Mouse (Mus musculus) mouse trophoblast stem cell (cell line): ENCODE measurements around the gene Znhit1.
"Not testable (repeated sequence)": the region's sequence is repeated elsewhere in the genome, so short reads cannot be mapped to it uniquely, and the experiment has no call there.

ENCODE experiments used
- in situ Hi-C, 2 experiments: fragments of 300-500 bp; cut with MseI, MboI; formaldehyde crosslinking; loops; 2 replicates in 1 of 2; 3 replicates in 1 of 2; pipeline ENCODE4 v1.15.1; 2025

The Znhit1 gene

DNA sequence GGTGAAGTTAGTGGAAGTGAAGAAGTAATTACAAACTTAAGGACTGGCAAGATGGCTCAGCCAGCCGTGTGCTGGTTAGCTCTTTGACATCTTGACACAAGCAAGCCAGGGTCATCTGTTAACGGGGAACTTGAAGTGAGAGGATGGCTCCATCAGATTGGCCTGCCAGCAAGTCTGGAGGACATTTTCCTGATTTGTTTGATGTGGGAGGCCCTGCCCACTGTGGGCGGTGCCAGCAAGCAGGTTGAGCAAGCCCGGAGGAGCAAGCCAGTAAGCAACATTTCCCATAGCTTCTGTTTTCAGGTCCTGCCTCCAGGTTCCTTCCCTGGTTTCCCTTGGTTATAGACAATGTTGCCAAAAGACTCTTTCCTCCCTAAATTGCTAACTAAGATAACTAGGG is 32.2 kb downstream of the Znhit1 start:
- in situ Hi-C loops = no loop called here

GRCm38 (mm10) chr5:136953440-136953951 is 34.3 kb downstream of the Znhit1 start:
- in situ Hi-C loops = no loop called here

DNA sequence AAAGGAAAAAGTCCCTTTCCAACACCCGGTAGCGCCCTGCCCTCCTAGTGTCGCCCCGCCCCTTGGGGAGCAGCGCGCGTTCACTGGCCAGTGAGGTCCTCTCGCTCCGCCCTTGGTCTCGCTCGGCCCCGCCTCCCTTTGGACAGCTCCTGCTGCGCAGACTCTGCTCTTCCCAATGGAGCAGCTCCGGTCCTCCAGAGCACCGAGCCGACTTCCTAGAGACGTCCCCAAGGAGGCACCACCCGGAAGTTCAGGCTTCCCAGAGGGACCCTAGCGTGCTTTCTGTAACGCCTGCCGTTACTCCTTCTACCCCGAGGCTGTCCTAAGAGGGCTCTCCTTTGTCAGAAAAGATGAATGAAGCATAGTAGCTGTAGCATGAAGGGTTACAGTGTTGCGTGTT is 34.8 kb downstream of the Znhit1 start, which contains the start of gene Fis1:
TSS of gene Fis1 (plus strand) at position 261 of the 400 bp plus-strand sequence.
- in situ Hi-C loops = no loop called here

GRCm38 (mm10) chr5:136952153-136952552 is 35.7 kb downstream of the Znhit1 start:
- in situ Hi-C loops = no loop called here

DNA sequence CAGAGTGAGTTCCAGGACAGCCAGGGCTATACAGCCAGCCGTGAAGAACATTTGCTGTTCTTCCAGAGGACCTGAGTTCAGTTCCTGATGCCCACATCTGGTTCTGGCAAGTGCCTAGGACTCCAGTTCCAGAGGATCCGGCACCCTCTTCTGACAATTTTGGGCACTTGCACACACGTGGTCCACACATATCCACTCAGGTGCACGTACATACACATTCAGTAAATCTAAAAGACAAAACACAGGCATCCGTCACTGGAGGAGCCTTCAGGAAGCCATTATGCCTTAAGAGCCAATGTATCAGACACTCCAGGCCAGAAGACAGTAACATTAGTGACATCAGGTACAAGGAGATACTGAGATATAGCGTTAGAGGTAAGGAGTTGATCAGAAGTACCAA is 37.3 kb downstream of the Znhit1 start:
- in situ Hi-C loops = no loop called here

DNA sequence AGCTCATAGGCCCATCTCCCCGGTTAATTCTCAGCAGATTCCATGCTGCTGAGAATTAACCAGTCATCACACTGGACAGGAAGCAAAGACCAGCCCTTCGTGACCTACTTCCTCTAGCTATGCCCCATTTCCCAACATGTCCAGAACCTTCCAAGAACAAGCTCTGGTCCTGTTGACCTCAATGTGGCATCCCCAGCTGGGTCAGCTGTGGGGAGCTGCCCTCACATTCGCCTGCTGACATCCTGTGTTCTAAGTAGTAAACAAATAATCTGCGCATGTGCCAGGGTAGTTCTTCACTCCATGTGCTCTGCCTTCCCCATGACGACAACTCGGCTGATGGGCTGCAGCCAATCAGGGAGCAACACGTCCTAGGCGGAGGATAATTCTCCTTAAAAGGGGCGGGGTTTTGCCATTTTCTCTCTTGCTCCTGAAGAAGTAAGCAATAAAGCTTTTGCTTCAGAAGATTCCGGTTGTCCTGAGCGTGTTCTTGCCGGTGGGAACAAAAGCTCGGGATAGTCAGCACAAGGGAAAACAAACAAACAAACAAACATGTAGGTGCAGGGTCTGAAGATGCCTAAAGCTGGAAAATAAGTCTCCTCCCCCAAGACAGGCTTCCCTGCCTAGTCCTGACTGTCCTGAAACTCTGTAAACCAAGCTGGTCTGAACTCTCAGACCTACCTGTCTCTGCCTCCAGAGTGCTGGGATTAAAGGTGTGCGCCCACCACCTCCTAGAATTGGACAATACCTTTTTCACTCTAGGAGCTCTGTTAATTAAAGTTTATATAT is 38.1 kb downstream of the Znhit1 start:
- in situ Hi-C loops = not testable (repeated sequence)

DNA sequence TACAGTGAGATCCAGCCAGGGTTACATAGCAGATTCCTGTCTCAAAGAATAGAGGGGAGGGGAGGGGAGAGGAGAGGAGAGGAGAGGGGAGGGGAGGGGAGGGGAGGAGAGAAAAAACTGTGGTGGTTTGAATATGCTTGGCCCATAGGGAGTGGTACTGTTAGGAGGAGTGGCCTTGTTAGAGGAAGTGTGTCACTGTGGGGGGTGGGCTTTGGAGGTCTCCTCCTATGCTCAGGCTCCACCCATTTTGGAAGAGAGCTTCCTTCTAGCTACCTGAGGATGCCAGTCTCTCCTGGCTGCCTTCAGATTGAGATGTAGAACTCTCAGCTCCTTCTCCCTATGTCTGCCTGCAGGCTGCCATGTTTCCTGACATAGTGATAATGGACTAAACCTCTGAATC is 39.9 kb downstream of the Znhit1 start:
- in situ Hi-C loops = no loop called here

GRCm38 (mm10) chr5:136945084-136945483 is 42.7 kb downstream of the Znhit1 start:
- in situ Hi-C loops = no loop called here

GRCm38 (mm10) chr5:136943382-136943781 is 44.4 kb downstream of the Znhit1 start:
- in situ Hi-C loops = no loop called here

- in situ Hi-C loops = no loop called here
Observed at GRCm38 (mm10) chr5:136942781-136943180, 45.0 kb downstream of the Znhit1 start.

DNA sequence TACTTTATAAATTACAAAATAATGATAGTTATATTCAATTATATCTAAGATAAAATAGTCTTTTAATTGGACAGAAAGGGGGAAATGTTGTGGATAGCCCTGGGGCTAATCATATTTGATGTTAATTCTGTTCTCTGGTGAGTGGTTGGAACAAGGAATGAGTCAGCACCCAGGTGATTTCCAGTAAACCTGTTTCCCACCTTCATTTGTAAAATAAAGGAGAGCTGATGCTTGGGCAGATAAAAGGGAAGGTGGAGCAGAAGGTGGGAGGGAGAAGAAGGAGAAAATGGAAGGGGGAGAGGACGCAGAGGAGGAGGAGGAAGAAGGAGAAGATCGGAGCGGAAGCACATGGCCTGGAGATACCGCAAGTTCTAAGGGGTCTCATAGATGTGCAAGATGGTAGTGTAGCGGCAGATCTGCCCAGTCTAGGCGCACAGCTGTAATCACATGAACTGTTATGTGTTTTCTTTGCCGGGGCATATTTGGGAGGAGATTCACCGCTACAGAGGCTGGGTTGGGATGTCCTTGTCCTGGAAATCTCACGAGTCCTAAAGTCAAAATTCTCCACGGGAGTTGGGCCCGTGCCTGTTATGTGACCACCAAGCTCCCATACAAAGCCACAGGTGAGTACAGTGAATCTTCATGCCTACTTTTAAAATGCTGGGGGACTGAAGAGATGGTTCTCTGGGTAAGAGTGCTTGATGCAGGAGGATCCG is 46.8 kb downstream of the Znhit1 start:
- in situ Hi-C loops = no loop called here

- in situ Hi-C loops = not testable (repeated sequence)
Observed at GRCm38 (mm10) chr5:136940029-136940428, 47.8 kb downstream of the Znhit1 start.

GRCm38 (mm10) chr5:136939284-136939683 is 48.5 kb downstream of the Znhit1 start:
- in situ Hi-C loops = loop anchor here (5.0 kb wide), 1 partner anchor 33 kb away; no protein-coding TSS in a partner anchor

DNA sequence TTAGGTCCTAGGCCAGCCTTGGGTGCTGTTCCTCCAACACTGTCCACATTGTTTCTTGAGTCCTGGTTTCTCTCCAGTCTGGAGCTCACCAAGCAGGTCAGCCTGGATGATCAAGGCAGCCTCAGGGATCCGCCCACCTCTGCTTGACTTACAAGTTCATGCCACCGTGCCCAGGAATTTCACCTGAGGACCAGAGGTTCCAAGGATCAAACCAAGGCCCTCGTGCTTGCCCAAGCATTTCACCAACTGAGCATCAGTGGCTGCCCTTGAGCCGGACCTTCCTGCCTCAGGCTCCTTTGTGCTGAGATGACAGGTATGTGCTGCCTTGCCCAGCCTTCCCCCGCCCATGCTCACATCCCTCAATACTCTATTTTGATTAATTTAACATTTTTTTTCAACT is 50.2 kb downstream of the Znhit1 start:
- in situ Hi-C loops = loop anchor here (5.0 kb wide), 1 partner anchor 35 kb away; no protein-coding TSS in a partner anchor

- in situ Hi-C loops = loop anchor here (5.0 kb wide), 1 partner anchor 36 kb away; no protein-coding TSS in a partner anchor
Observed at GRCm38 (mm10) chr5:136936750-136937149, 51.1 kb downstream of the Znhit1 start.

GRCm38 (mm10) chr5:136935905-136936695 is 51.7 kb downstream of the Znhit1 start:
- in situ Hi-C loops = loop anchor here (5.0 kb wide), 1 partner anchor 36 kb away; no protein-coding TSS in a partner anchor

DNA sequence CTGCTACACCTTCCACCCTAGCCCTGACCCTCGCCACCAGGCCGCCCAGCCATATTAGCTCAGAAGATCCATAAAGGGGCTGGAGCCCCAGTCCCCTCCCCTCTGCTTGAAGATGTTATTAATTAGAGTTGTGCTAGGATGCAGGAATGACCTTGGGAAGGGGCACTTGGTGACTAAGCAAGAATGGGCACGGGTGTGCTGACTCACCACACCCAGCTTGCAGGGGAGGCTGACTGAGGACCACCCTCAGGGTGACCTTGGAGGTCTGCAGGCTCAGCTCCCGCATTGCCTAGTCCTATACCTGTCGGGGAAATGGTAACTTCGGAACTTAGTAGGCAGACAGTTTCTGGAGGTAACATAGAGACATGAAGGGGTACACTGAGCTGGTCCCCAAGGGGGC is 53.9 kb downstream of the Znhit1 start:
- in situ Hi-C loops = no loop called here

DNA sequence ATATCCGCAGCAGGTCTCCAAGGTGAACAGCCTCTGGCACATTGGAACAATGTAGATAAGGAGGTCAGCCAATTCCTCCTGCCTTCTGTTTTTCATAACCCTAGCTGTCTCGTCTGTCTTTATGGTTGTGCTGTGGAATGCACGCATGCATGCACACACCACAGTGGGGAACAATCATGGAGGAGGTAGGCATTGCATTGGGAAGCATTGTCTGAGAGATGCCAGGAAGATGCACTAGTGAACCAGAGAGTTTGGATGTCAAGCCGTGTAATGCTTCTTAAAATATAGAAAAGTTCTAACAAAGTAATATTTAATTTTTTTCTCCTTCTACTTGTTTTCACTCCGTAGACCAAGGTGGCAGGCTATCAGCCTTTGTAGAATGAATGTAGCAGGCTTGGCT is 54.9 kb downstream of the Znhit1 start:
- in situ Hi-C loops = no loop called here
